Mouse (Mus musculus): ENCODE measurements at regions not wholly inside any gene's neighbourhood (a gene's known extent, or its start where the extent isn't known, plus 50 kb on each side); places are given as distances from the start of the nearest gene placed in this dataset.
A peak's percentile ranks its signal among the peaks of the same experiment; 100 is the strongest.

DNA sequence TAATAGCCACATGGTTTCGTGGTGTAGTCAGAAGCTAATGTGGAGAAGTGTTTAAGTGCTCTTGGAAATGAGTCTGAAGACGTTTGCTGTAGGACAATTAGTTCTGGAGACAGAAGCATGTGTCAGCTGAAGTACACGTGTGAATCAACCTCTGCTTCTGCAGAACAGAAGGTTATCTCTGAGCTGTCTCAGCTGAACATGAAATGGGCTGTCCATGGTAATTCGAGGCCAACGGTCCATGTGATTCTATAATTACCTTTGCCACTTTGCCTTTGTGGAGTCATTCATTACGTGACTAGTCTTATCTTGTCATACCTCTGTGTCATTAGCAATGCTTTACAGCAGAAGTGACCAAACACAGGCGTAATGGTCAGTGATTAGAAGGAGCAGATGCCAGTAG lies 295.6 kb upstream of the Veph1 start:
- WGBS = 18% methylated on average over 7 of the region's 7 CpGs
- ATAC-seq (replicated peaks; ENCODE audit: extremely low read depth, insufficient read depth, low FRiP score) = peak; percentile 73; the same call in 1 of the 2 replicates
- H3K4me2 ChIP-seq (ENCODE audit: low read depth, low read length) = no peak overlapping the region
- H3K4me1 ChIP-seq (ENCODE audit: control insufficient read depth, insufficient read depth, low read length) = 0 out of 2 replicates have a peak, but pooled peaks cover 4% of the 10 kb centered on the region
- H3K4me3 ChIP-seq (ENCODE audit: low read length) = no peak overlapping the region
- H3K36me3 ChIP-seq (ENCODE audit: control insufficient read depth, insufficient read depth) = no peaks in the 10 kb centered on the region
- H3K27me3 ChIP-seq (ENCODE audit: control insufficient read depth, insufficient read depth, low read length) = no peaks in the 10 kb centered on the region
- no peak overlapping the region for H3K9ac ChIP-seq (ENCODE audit: low read length)
- H3K9me3 ChIP-seq (replicated peaks; ENCODE audit: control insufficient read depth, low read length) = no peaks in the 10 kb centered on the region
- H3K27ac ChIP-seq (ENCODE audit: low read length) = no peak overlapping the region

DNA sequence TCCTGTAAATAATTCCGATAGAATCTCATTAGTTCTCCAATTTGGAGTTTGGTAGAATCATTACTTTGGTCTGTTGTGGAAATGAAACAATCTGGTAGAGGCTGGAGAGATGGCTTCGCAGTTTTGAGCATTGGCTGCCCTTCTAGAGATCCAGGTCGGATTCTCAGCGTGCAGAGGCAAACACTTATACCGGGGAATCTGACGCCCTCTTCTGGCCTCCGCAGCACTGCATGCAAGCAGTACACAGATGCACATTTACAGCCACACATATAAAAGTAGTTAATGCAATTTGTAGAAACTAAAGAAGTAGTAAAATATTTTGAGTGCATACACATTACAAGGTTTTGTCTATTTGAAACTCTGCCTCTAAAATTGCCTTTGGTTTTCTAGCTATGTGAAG lies 294.1 kb upstream of the Veph1 start:
- WGBS = 60% methylated on average over 7 of the region's 7 CpGs
- Histone ChIP-seq H3K9ac (ENCODE audit: low read length) (no peak overlapping the region), H3K36me3 (ENCODE audit: control insufficient read depth, insufficient read depth) (no peaks in the 10 kb centered on the region), H3K27me3 (ENCODE audit: control insufficient read depth, insufficient read depth, low read length) (no peaks in the 10 kb centered on the region), H3K4me2 (ENCODE audit: low read depth, low read length) (no peak overlapping the region), H3K27ac (ENCODE audit: low read length) (no peak overlapping the region), H3K4me3 (ENCODE audit: low read length) (no peak overlapping the region), H3K4me1 (ENCODE audit: control insufficient read depth, insufficient read depth, low read length) (0 out of 2 replicates have a peak, but pooled peaks cover 4% of the 10 kb centered on the region), H3K9me3 (replicated peaks; ENCODE audit: control insufficient read depth, low read length) (no peaks in the 10 kb centered on the region)
- no peak for ATAC-seq (replicated peaks; ENCODE audit: extremely low read depth, insufficient read depth, low FRiP score)

DNA sequence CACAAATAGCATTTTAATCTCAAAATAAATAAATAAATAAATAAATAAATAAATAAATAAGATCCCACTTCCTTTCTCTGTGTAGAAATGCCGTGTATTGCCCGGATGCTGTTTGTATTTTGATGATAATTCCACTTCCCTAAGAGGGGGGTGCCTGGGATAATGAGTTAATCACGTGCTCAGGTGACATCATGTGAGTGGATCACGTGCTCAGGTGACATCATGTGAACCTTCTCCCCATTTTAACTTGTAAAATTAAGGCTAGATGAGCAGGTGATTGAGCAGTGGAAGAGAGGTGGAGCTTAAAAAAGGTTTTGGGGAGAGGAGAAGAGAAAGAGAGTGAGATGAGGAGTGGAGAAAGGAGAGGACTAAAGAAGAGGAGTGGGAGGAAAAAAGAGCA lies 292.8 kb upstream of the Veph1 start:
- H3K4me3 ChIP-seq (ENCODE audit: low read length) = no peak overlapping the region
- no peak overlapping the region for H3K27ac ChIP-seq (ENCODE audit: low read length)
- H3K4me1 ChIP-seq (ENCODE audit: control insufficient read depth, insufficient read depth, low read length) = 0 out of 2 replicates have a peak, but pooled peaks cover 4% of the 10 kb centered on the region
- no peak for ATAC-seq (replicated peaks; ENCODE audit: extremely low read depth, insufficient read depth, low FRiP score)
- WGBS = 83% methylated on average over 4 of the region's 4 CpGs
- no peaks in the 10 kb centered on the region for H3K27me3 ChIP-seq (ENCODE audit: control insufficient read depth, insufficient read depth, low read length)
- H3K9ac ChIP-seq (ENCODE audit: low read length) = no peak overlapping the region
- H3K9me3 ChIP-seq (replicated peaks; ENCODE audit: control insufficient read depth, low read length) = no peaks in the 10 kb centered on the region
- H3K36me3 ChIP-seq (ENCODE audit: control insufficient read depth, insufficient read depth) = no peaks in the 10 kb centered on the region
- no peak overlapping the region for H3K4me2 ChIP-seq (ENCODE audit: low read depth, low read length)

DNA sequence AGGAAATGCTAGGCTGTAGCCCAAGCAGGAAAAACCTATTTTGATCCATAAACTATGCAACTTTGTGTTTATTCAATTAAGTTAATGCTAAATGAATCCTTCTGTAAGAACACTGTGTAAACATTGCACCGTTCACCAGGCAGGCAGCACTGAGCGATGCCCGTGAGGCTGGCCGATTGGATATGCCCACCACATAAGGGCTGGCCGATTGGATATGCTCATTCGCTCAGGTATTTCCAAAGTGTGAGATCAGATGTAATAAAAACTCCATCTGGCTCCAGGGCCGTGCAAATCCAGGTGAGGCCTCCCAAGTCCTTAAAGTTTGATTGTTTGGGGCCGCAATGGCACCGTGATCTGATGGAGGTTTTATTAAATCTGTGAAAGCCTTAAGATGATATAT lies 288.2 kb upstream of the Veph1 start:
- Histone ChIP-seq H3K4me3 (ENCODE audit: low read length) (no peak overlapping the region), H3K4me2 (ENCODE audit: low read depth, low read length) (no peak overlapping the region), H3K9me3 (replicated peaks; ENCODE audit: control insufficient read depth, low read length) (no peaks in the 10 kb centered on the region; the same call in 1 of the 2 replicates), H3K36me3 (ENCODE audit: control insufficient read depth, insufficient read depth) (no peaks in the 10 kb centered on the region), H3K4me1 (ENCODE audit: control insufficient read depth, insufficient read depth, low read length) (no peaks in the 10 kb centered on the region), H3K27ac (ENCODE audit: low read length) (no peak overlapping the region), H3K9ac (ENCODE audit: low read length) (no peak overlapping the region), H3K27me3 (ENCODE audit: control insufficient read depth, insufficient read depth, low read length) (no peaks in the 10 kb centered on the region)
- no peak for ATAC-seq (replicated peaks; ENCODE audit: extremely low read depth, insufficient read depth, low FRiP score)
- 92% methylated on average over 9 of the region's 9 CpGs for WGBS

- ATAC-seq (replicated peaks; ENCODE audit: extremely low read depth, insufficient read depth, low FRiP score) = no peak
- Histone ChIP-seq H3K9ac (ENCODE audit: low read length) (no peak overlapping the region), H3K36me3 (ENCODE audit: control insufficient read depth, insufficient read depth) (no peaks in the 10 kb centered on the region), H3K4me3 (ENCODE audit: low read length) (no peak overlapping the region), H3K27me3 (ENCODE audit: control insufficient read depth, insufficient read depth, low read length) (no peaks in the 10 kb centered on the region), H3K27ac (ENCODE audit: low read length) (no peak overlapping the region), H3K9me3 (replicated peaks; ENCODE audit: control insufficient read depth, low read length) (no peaks in the 10 kb centered on the region; the same call in 1 of the 2 replicates), H3K4me1 (ENCODE audit: control insufficient read depth, insufficient read depth, low read length) (no peaks in the 10 kb centered on the region), H3K4me2 (ENCODE audit: low read depth, low read length) (no peak overlapping the region)
- WGBS = 94% methylated on average over 5 of the region's 5 CpGs
Observed at GRCm38 (mm10) chr3:66584101-66584500, 287.5 kb upstream of the Veph1 start.

- no peak overlapping the region for H3K9ac ChIP-seq (ENCODE audit: low read length)
- WGBS = 69% methylated on average over 1 of the region's 1 CpGs
- H3K36me3 ChIP-seq (ENCODE audit: control insufficient read depth, insufficient read depth) = no peaks in the 10 kb centered on the region
- H3K9me3 ChIP-seq (replicated peaks; ENCODE audit: control insufficient read depth, low read length) = no peaks in the 10 kb centered on the region
- H3K4me2 ChIP-seq (ENCODE audit: low read depth, low read length) = no peak overlapping the region
- H3K27ac ChIP-seq (ENCODE audit: low read length) = no peak overlapping the region
- ATAC-seq (replicated peaks; ENCODE audit: extremely low read depth, insufficient read depth, low FRiP score) = no peak
- H3K4me1 ChIP-seq (ENCODE audit: control insufficient read depth, insufficient read depth, low read length) = no peaks in the 10 kb centered on the region; the same call in 1 of the 2 replicates
- no peaks in the 10 kb centered on the region for H3K27me3 ChIP-seq (ENCODE audit: control insufficient read depth, insufficient read depth, low read length)
- H3K4me3 ChIP-seq (ENCODE audit: low read length) = no peak overlapping the region
Observed at GRCm38 (mm10) chr3:66576659-66577058, 280.0 kb upstream of the Veph1 start.

- Histone ChIP-seq H3K36me3 (ENCODE audit: control insufficient read depth, insufficient read depth) (no peaks in the 10 kb centered on the region), H3K27me3 (ENCODE audit: control insufficient read depth, insufficient read depth, low read length) (no peaks in the 10 kb centered on the region), H3K9ac (ENCODE audit: low read length) (no peak overlapping the region), H3K27ac (ENCODE audit: low read length) (no peak overlapping the region), H3K9me3 (replicated peaks; ENCODE audit: control insufficient read depth, low read length) (no peaks in the 10 kb centered on the region), H3K4me2 (ENCODE audit: low read depth, low read length) (no peak overlapping the region), H3K4me3 (ENCODE audit: low read length) (no peak overlapping the region), H3K4me1 (ENCODE audit: control insufficient read depth, insufficient read depth, low read length) (no peaks in the 10 kb centered on the region; the same call in 1 of the 2 replicates)
- no peak for ATAC-seq (replicated peaks; ENCODE audit: extremely low read depth, insufficient read depth, low FRiP score)
- WGBS = 85% methylated on average over 8 of the region's 8 CpGs
Observed at GRCm38 (mm10) chr3:66574321-66574720, 277.7 kb upstream of the Veph1 start.

- ATAC-seq (replicated peaks; ENCODE audit: extremely low read depth, insufficient read depth, low FRiP score) = no peak
- Histone ChIP-seq H3K36me3 (ENCODE audit: control insufficient read depth, insufficient read depth) (no peaks in the 10 kb centered on the region), H3K4me3 (ENCODE audit: low read length) (no peak overlapping the region), H3K4me1 (ENCODE audit: control insufficient read depth, insufficient read depth, low read length) (no peaks in the 10 kb centered on the region; the same call in 1 of the 2 replicates), H3K27ac (ENCODE audit: low read length) (no peak overlapping the region), H3K9ac (ENCODE audit: low read length) (no peak overlapping the region), H3K9me3 (replicated peaks; ENCODE audit: control insufficient read depth, low read length) (no peaks in the 10 kb centered on the region), H3K4me2 (ENCODE audit: low read depth, low read length) (no peak overlapping the region), H3K27me3 (ENCODE audit: control insufficient read depth, insufficient read depth, low read length) (no peaks in the 10 kb centered on the region)
- WGBS = 83% methylated on average over 12 of the region's 12 CpGs
Observed at GRCm38 (mm10) chr3:66572887-66573519, 276.4 kb upstream of the Veph1 start.

- H3K9ac ChIP-seq (ENCODE audit: low read length) = no peak overlapping the region
- no peaks in the 10 kb centered on the region for H3K9me3 ChIP-seq (replicated peaks; ENCODE audit: control insufficient read depth, low read length)
- H3K4me1 ChIP-seq (ENCODE audit: control insufficient read depth, insufficient read depth, low read length) = no peaks in the 10 kb centered on the region
- H3K27ac ChIP-seq (ENCODE audit: low read length) = no peak overlapping the region
- H3K4me3 ChIP-seq (ENCODE audit: low read length) = no peak overlapping the region
- ATAC-seq (replicated peaks; ENCODE audit: extremely low read depth, insufficient read depth, low FRiP score) = no peak
- WGBS = 65% methylated on average over 5 of the region's 5 CpGs
- H3K4me2 ChIP-seq (ENCODE audit: low read depth, low read length) = no peak overlapping the region
- no peaks in the 10 kb centered on the region for H3K27me3 ChIP-seq (ENCODE audit: control insufficient read depth, insufficient read depth, low read length)
- H3K36me3 ChIP-seq (ENCODE audit: control insufficient read depth, insufficient read depth) = no peaks in the 10 kb centered on the region
Observed at GRCm38 (mm10) chr3:66570342-66570741, 273.7 kb upstream of the Veph1 start.

All from heart, embryonic 16.5 days (tissue).